In genomic region chr7:4899649-4900522, GRCm38 (mm10) we compare ENCODE assay signal across 9 mouse cellular contexts. TPM values are rescaled to one million over a fixed set of nuclear protein-coding genes. Genes with fewer than 3 reads are reported as not detected.
DNase-seq lines count a peak whose midpoint lies in the region; ATAC-seq and TF ChIP-seq lines count a peak whose summit lies in the region.
"Had no signal": no experiment of that assay in that cellular context is flagged by ENCODE, and none has a peak within 500 bp of the region (broad histone marks: within the 10 kb centered on the region; RNA-seq: fewer than 3 reads in every experiment).

No protein-coding gene starts in this region.

- no peak for TF ChIP-seq EP300 in ES-Bruce4 (IDR thresholded peaks at IDR 0.05; ENCODE audit: insufficient read depth, low read depth, low read length)

- peak overlapping the region; percentile 22 for H3K4me3 ChIP-seq in erythroblast, embryonic 14.5 days (replicated peaks)
- peak overlapping the region; percentile 14; the same call in 1 of the 2 replicates for H3K4me3 ChIP-seq in ES-Bruce4 (ENCODE audit: low read depth, low read length)
- H3K4me3 ChIP-seq in forebrain, embryonic 12.5 days (replicated peaks), result peak overlapping the region; percentile 23
- peak overlapping the region; percentile 25; the same call in 1 of the 2 replicates for H3K4me3 ChIP-seq in intestine, embryonic 14.5 days (ENCODE audit: low read depth, low read length)

- peaks cover 4% of the 10 kb centered on the region for H3K9me3 ChIP-seq in erythroblast, embryonic 14.5 days (ENCODE audit: control insufficient read depth, low read length)
- H3K9me3 ChIP-seq in ES-Bruce4 (replicated peaks; ENCODE audit: control insufficient read depth, insufficient read depth, low read length, poor library complexity, severe bottlenecking), result no peaks in the 10 kb centered on the region
- H3K9me3 ChIP-seq in forebrain, embryonic 12.5 days, result peaks cover 5% of the 10 kb centered on the region
- 0 out of 2 replicates have a peak, but pooled peaks cover 3% of the 10 kb centered on the region for H3K9me3 ChIP-seq in intestine, embryonic 14.5 days (ENCODE audit: control insufficient read depth, low read length)

- ATAC-seq in erythroblast, adult 5-6 weeks (replicated peaks; ENCODE audit: low FRiP score, poor library complexity, severe bottlenecking), result no peak; the same call in 1 of the 2 replicates
- peak; percentile 44; the same call in 1 of the 2 replicates for ATAC-seq in forebrain, embryonic 12.5 days (ENCODE audit: low FRiP score)
- ATAC-seq in intestine, embryonic 14.5 days (replicated peaks; ENCODE audit: low FRiP score, low TSS enrichment, low read depth), result 0 out of 2 replicates have a peak, but pooled peaks have one; percentile 13
- 0 out of 2 replicates have a peak, but pooled peaks have one; percentile 35 for ATAC-seq in megakaryocyte, adult 5-6 weeks (ENCODE audit: poor library complexity, severe bottlenecking)

- H3K4me1 ChIP-seq in erythroblast, embryonic 14.5 days (ENCODE audit: control insufficient read depth), result peaks cover 14% of the 10 kb centered on the region
- H3K4me1 ChIP-seq in ES-Bruce4 (ENCODE audit: control insufficient read depth, insufficient read depth, low read length), result peaks cover 5% of the 10 kb centered on the region
- H3K4me1 ChIP-seq in forebrain, embryonic 12.5 days, result peaks cover 12% of the 10 kb centered on the region
- H3K4me1 ChIP-seq in intestine, embryonic 14.5 days (replicated peaks; ENCODE audit: control insufficient read depth, insufficient read depth, low read length), result 0 out of 2 replicates have a peak, but pooled peaks cover 5% of the 10 kb centered on the region

- WGBS in forebrain, embryonic 12.5 days, result 9% methylated on average over 19 of the region's 19 CpGs
- 10% methylated on average over 19 of the region's 19 CpGs for WGBS in intestine, embryonic 14.5 days

- TF ChIP-seq POLR2A in ES-Bruce4 (IDR thresholded peaks at IDR 0.05; ENCODE audit: insufficient read depth, low read length), result no peak

- H3K9ac ChIP-seq in ES-Bruce4 (ENCODE audit: low read depth, poor library complexity, severe bottlenecking), result peak overlapping the region; percentile 40
- H3K9ac ChIP-seq in forebrain, embryonic 12.5 days, result peak overlapping the region; percentile 36; the same call in 1 of the 2 replicates
- H3K9ac ChIP-seq in intestine, embryonic 14.5 days (ENCODE audit: low read length), result no peak overlapping the region

- no peak for DNase-seq in intestine, embryonic 14.5 days (ENCODE audit: low spot score)
- DNase-seq in testis, postnatal 10 days (ENCODE audit: low spot score), result peak; percentile 71
- DNase-seq in layer of hippocampus, postnatal 10 days (ENCODE audit: low spot score in 2 of 2), result no peak

- TF ChIP-seq CTCF in ES-Bruce4 (IDR thresholded peaks at IDR 0.05; ENCODE audit: low read depth, low read length), result no peak

- peak overlapping the region; percentile 42 for H3K4me2 ChIP-seq in forebrain, embryonic 12.5 days
- peak overlapping the region; percentile 59 for H3K4me2 ChIP-seq in intestine, embryonic 14.5 days (ENCODE audit: low read length)

- peak overlapping the region; percentile 49; the same call in 1 of the 2 replicates for H3K27ac ChIP-seq in ES-Bruce4 (ENCODE audit: insufficient read depth, low read length)
- no peak overlapping the region for H3K27ac ChIP-seq in forebrain, embryonic 12.5 days
- H3K27ac ChIP-seq in intestine, embryonic 14.5 days (ENCODE audit: low read depth), result no peak overlapping the region

- H3K27me3 ChIP-seq in erythroblast, embryonic 14.5 days (ENCODE audit: control insufficient read depth), result peaks cover 18% of the 10 kb centered on the region
- H3K27me3 ChIP-seq in ES-Bruce4 (ENCODE audit: control insufficient read depth, insufficient read depth, low read length, poor library complexity, severe bottlenecking), result no peaks in the 10 kb centered on the region
- H3K27me3 ChIP-seq in forebrain, embryonic 12.5 days, result peaks cover 17% of the 10 kb centered on the region
- H3K27me3 ChIP-seq in intestine, embryonic 14.5 days (replicated peaks; ENCODE audit: control insufficient read depth, insufficient read depth, low read length), result 0 out of 2 replicates have a peak, but pooled peaks cover 2% of the 10 kb centered on the region

- peaks cover 2% of the 10 kb centered on the region; the same call in 1 of the 2 replicates for H3K36me3 ChIP-seq in erythroblast, embryonic 14.5 days (ENCODE audit: control insufficient read depth)
- H3K36me3 ChIP-seq in ES-Bruce4 (ENCODE audit: control insufficient read depth, insufficient read depth, low read length, poor library complexity, severe bottlenecking), result no peaks in the 10 kb centered on the region
- H3K36me3 ChIP-seq in forebrain, embryonic 12.5 days (replicated peaks), result no peaks in the 10 kb centered on the region
- no peaks in the 10 kb centered on the region for H3K36me3 ChIP-seq in intestine, embryonic 14.5 days (ENCODE audit: control insufficient read depth, insufficient read depth, low read length)

RNA-seq across cellular contexts. Expression of gene Gm36210, which starts 6.4 kb away (rescaled TPM):
- 0.05 TPM in 1 of 2 replicates, not detected in the other for polyA plus RNA-seq in erythroblast, embryonic 14.5 days (2012)
- not detected in 2 replicates for total RNA-seq in erythroblast, adult 5-6 weeks (2015; ENCODE audit: low replicate concordance)
- not detected in 2 replicates for total RNA-seq in erythroblast, adult 5-6 weeks (2017; ENCODE audit: low replicate concordance)
- polyA plus RNA-seq in ES-Bruce4 (2011; ENCODE audit: insufficient read depth, insufficient read length, low read depth, missing spikeins), result 1.1 TPM in 2 replicates
- 0.24 and 0.41 TPM in 2 replicates for polyA plus RNA-seq in forebrain, embryonic 12.5 days (2016; fragmentation: Nextera tagmentation; extraction: Ambion mirVana)
- polyA plus RNA-seq in intestine, embryonic 14.5 days (2014; fragmentation: Nextera tagmentation; extraction: Ambion mirVana), result not detected in 2 replicates
- not detected in 2 replicates for total RNA-seq in megakaryocyte, adult 5-6 weeks (2015)
- not detected in 2 replicates for total RNA-seq in megakaryocyte, adult 5-6 weeks (2017)
- under 1 TPM in 1 of 2 experiments, not detected in 1; 0.45 TPM for total RNA-seq in layer of hippocampus, postnatal 10 days (2021)
- total RNA-seq: gastrocnemius, postnatal 4 days had no signal

RNA-seq across cellular contexts. Expression of gene Zfp628, which starts 15.1 kb away (rescaled TPM):
- polyA plus RNA-seq in erythroblast, embryonic 14.5 days (2012), result 8.5 and 8.9 TPM in 2 replicates
- 1.7 and 2.3 TPM in 2 replicates for total RNA-seq in erythroblast, adult 5-6 weeks (2015; ENCODE audit: low replicate concordance)
- 1.5 and 2.0 TPM in 2 replicates for total RNA-seq in erythroblast, adult 5-6 weeks (2017; ENCODE audit: low replicate concordance)
- polyA plus RNA-seq in ES-Bruce4 (2011; ENCODE audit: insufficient read depth, insufficient read length, low read depth, missing spikeins), result 5.0 and 5.4 TPM in 2 replicates
- 4.0 and 4.6 TPM in 2 replicates for polyA plus RNA-seq in forebrain, embryonic 12.5 days (2016; fragmentation: Nextera tagmentation; extraction: Ambion mirVana)
- 3.3 and 4.0 TPM in 2 replicates for polyA plus RNA-seq in intestine, embryonic 14.5 days (2014; fragmentation: Nextera tagmentation; extraction: Ambion mirVana)
- 6.7 and 7.3 TPM in 2 replicates for total RNA-seq in megakaryocyte, adult 5-6 weeks (2015)
- total RNA-seq in megakaryocyte, adult 5-6 weeks (2017), result 1.9 and 3.0 TPM in 2 replicates
- total RNA-seq in layer of hippocampus, postnatal 10 days (2021), result 10 to 100 TPM; 14.3 TPM

RNA-seq across cellular contexts. Expression of gene Nat14, which starts 21.9 kb away (rescaled TPM):
- 0.38 and 0.51 TPM in 2 replicates for polyA plus RNA-seq in erythroblast, embryonic 14.5 days (2012)
- 1.7 TPM in 1 of 2 replicates, not detected in the other for total RNA-seq in erythroblast, adult 5-6 weeks (2015; ENCODE audit: low replicate concordance)
- 2.5 TPM in 1 of 2 replicates, not detected in the other for total RNA-seq in erythroblast, adult 5-6 weeks (2017; ENCODE audit: low replicate concordance)
- 2.2 and 3.3 TPM in 2 replicates for polyA plus RNA-seq in ES-Bruce4 (2011; ENCODE audit: insufficient read depth, insufficient read length, low read depth, missing spikeins)
- polyA plus RNA-seq in forebrain, embryonic 12.5 days (2016; fragmentation: Nextera tagmentation; extraction: Ambion mirVana), result 18.1 and 19.4 TPM in 2 replicates
- 3.1 and 3.3 TPM in 2 replicates for polyA plus RNA-seq in intestine, embryonic 14.5 days (2014; fragmentation: Nextera tagmentation; extraction: Ambion mirVana)
- total RNA-seq in megakaryocyte, adult 5-6 weeks (2015), result 0.13 and 0.82 TPM in 2 replicates
- 0.11 and 1.1 TPM in 2 replicates for total RNA-seq in megakaryocyte, adult 5-6 weeks (2017)
- total RNA-seq in layer of hippocampus, postnatal 10 days (2021), result 10 to 100 TPM; 57.9 to 67.4 TPM

RNA-seq across cellular contexts. Expression of gene Isoc2a, which starts 22.9 kb away (rescaled TPM):
- polyA plus RNA-seq in erythroblast, embryonic 14.5 days (2012), result 1.3 and 2.4 TPM in 2 replicates
- not detected in 2 replicates for total RNA-seq in erythroblast, adult 5-6 weeks (2015; ENCODE audit: low replicate concordance)
- total RNA-seq in erythroblast, adult 5-6 weeks (2017; ENCODE audit: low replicate concordance), result 2.4 and 3.2 TPM in 2 replicates
- 3.3 and 4.3 TPM in 2 replicates for polyA plus RNA-seq in ES-Bruce4 (2011; ENCODE audit: insufficient read depth, insufficient read length, low read depth, missing spikeins)
- polyA plus RNA-seq in forebrain, embryonic 12.5 days (2016; fragmentation: Nextera tagmentation; extraction: Ambion mirVana), result 0.70 and 0.89 TPM in 2 replicates
- polyA plus RNA-seq in intestine, embryonic 14.5 days (2014; fragmentation: Nextera tagmentation; extraction: Ambion mirVana), result 0.96 and 1.0 TPM in 2 replicates
- 2.3 and 3.0 TPM in 2 replicates for total RNA-seq in megakaryocyte, adult 5-6 weeks (2015)
- 5.0 TPM in 2 replicates for total RNA-seq in megakaryocyte, adult 5-6 weeks (2017)
- total RNA-seq in layer of hippocampus, postnatal 10 days (2021), result 1 to 10 TPM; 7.2 to 8.2 TPM

RNA-seq across cellular contexts. Expression of gene Ssc5d, which starts 25.7 kb away (rescaled TPM):
- not detected in 2 replicates for polyA plus RNA-seq in erythroblast, embryonic 14.5 days (2012)
- not detected in 2 replicates for total RNA-seq in erythroblast, adult 5-6 weeks (2015; ENCODE audit: low replicate concordance)
- total RNA-seq in erythroblast, adult 5-6 weeks (2017; ENCODE audit: low replicate concordance), result 0.28 TPM in 1 of 2 replicates, not detected in the other
- polyA plus RNA-seq in ES-Bruce4 (2011; ENCODE audit: insufficient read depth, insufficient read length, low read depth, missing spikeins), result 1.5 and 2.0 TPM in 2 replicates
- polyA plus RNA-seq in forebrain, embryonic 12.5 days (2016; fragmentation: Nextera tagmentation; extraction: Ambion mirVana), result 0.89 and 1.4 TPM in 2 replicates
- polyA plus RNA-seq in intestine, embryonic 14.5 days (2014; fragmentation: Nextera tagmentation; extraction: Ambion mirVana), result 3.7 and 4.0 TPM in 2 replicates
- total RNA-seq in megakaryocyte, adult 5-6 weeks (2015), result not detected in 2 replicates
- 0.04 TPM in 1 of 2 replicates, not detected in the other for total RNA-seq in megakaryocyte, adult 5-6 weeks (2017)
- total RNA-seq in layer of hippocampus, postnatal 10 days (2021), result 1 to 10 TPM; 2.9 to 3.0 TPM
